Mouse (Mus musculus): Measurements from ENCODE around the gene Ggt5. TPM values are rescaled to one million over a fixed set of nuclear protein-coding genes. Genes with fewer than 3 reads are reported as not detected.

Gene Ggt5
- polyA plus RNA-seq, 1 experiment from 2014 or later, result 0.22 TPM

DNA sequence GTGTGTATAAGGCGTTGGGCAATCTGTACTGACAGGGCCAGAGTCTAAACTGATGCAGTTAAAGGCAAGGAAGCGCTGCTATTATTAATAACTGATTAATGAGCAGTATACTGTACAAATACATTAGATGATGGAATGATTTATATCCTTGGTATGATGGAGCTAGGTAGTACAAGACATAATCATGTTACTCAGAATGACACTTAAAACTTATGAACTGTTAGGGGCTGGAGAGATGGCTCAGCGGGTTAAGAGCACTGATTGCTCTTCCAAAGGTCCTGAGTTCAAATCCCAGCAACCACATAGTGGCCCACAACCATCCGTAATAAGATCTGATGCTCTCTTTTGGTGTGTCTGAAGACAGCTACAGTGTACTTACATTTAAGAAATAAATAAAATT is 18.1 kb downstream of the Ggt5 start:
- no peaks in the 10 kb centered on the region for H3K27me3 ChIP-seq (ENCODE audit: control insufficient read depth, insufficient read depth, low read length)
- H3K9ac ChIP-seq (replicated peaks; ENCODE audit: low read length), result no peak overlapping the region
- no peak overlapping the region for H3K4me2 ChIP-seq (ENCODE audit: low read depth, low read length)
- H3K4me3 ChIP-seq (ENCODE audit: low read depth, low read length), result no peak overlapping the region
- H3K27ac ChIP-seq (replicated peaks; ENCODE audit: low read depth, low read length), result no peak overlapping the region
- no peak for DNase-seq (ENCODE audit: low spot score)
- 85% methylated on average over 4 of the region's 4 CpGs for WGBS
- ATAC-seq (replicated peaks; ENCODE audit: insufficient number of reproducible peaks, low FRiP score, low TSS enrichment, low read depth), result no peak
- no peaks in the 10 kb centered on the region for H3K36me3 ChIP-seq (replicated peaks; ENCODE audit: control insufficient read depth, insufficient read depth, low read depth, low read length)
- H3K9me3 ChIP-seq (replicated peaks; ENCODE audit: control insufficient read depth, low read length), result no peaks in the 10 kb centered on the region
- H3K4me1 ChIP-seq (ENCODE audit: control insufficient read depth, insufficient read depth, low read length), result no peaks in the 10 kb centered on the region

DNA sequence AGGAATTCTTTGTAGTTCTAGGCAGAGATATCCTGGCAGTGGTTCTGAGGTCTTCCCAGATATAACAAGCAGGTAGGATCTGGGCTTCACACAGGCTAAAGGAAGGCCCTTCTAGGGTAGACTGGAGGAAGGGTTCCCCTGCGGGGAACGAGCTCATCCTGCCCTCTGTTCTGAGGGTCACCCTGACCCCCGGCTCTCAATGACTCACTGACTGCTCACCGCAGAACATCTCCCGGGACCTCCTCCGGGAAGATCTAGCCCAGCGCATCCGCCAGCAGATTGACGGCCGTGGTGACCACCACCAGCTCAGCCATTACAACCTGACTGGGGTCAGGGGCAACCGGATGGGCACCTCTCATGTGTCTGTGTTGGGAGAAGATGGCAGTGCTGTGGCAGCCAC is 19.8 kb downstream of the Ggt5 start:
- Histone ChIP-seq H3K9me3 (replicated peaks; ENCODE audit: control insufficient read depth, low read length) (no peaks in the 10 kb centered on the region), H3K4me3 (ENCODE audit: low read depth, low read length) (no peak overlapping the region), H3K4me2 (ENCODE audit: low read depth, low read length) (no peak overlapping the region), H3K27me3 (ENCODE audit: control insufficient read depth, insufficient read depth, low read length) (no peaks in the 10 kb centered on the region), H3K9ac (replicated peaks; ENCODE audit: low read length) (no peak overlapping the region), H3K27ac (replicated peaks; ENCODE audit: low read depth, low read length) (no peak overlapping the region), H3K4me1 (ENCODE audit: control insufficient read depth, insufficient read depth, low read length) (no peaks in the 10 kb centered on the region), H3K36me3 (replicated peaks; ENCODE audit: control insufficient read depth, insufficient read depth, low read depth, low read length) (no peaks in the 10 kb centered on the region)
- no peak for DNase-seq (ENCODE audit: low spot score)
- ATAC-seq (replicated peaks; ENCODE audit: insufficient number of reproducible peaks, low FRiP score, low TSS enrichment, low read depth), result no peak
- 94% methylated on average over 11 of the region's 11 CpGs for WGBS

DNA sequence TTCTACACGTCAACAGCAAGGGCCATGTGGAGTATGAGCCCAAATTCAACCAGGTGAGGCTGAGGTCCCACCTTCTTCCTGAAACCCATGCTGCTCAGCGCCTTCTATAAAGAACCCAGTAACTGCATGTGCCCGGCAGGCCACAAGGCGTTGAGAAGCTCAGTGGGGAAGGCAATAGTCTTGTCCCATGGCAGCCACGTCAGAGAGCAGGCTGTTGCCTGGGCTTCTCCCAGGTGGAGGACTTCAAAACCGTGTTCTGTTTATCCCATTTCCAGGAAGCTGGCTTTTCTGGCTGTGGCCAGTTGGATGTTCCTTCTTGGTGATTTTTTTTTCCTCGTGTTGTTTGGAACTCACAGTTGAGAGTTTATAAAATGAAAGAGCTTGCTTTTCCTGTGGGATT is 21.3 kb downstream of the Ggt5 start:
- H3K4me2 ChIP-seq (ENCODE audit: low read depth, low read length), result no peak overlapping the region
- ATAC-seq (replicated peaks; ENCODE audit: insufficient number of reproducible peaks, low FRiP score, low TSS enrichment, low read depth), result no peak
- H3K9ac ChIP-seq (replicated peaks; ENCODE audit: low read length), result no peak overlapping the region
- H3K4me1 ChIP-seq (ENCODE audit: control insufficient read depth, insufficient read depth, low read length), result no peaks in the 10 kb centered on the region
- no peaks in the 10 kb centered on the region for H3K27me3 ChIP-seq (ENCODE audit: control insufficient read depth, insufficient read depth, low read length)
- DNase-seq (ENCODE audit: low spot score), result no peak
- no peak overlapping the region for H3K27ac ChIP-seq (replicated peaks; ENCODE audit: low read depth, low read length)
- no peaks in the 10 kb centered on the region for H3K36me3 ChIP-seq (replicated peaks; ENCODE audit: control insufficient read depth, insufficient read depth, low read depth, low read length)
- WGBS, result 60% methylated on average over 7 of the region's 7 CpGs
- no peaks in the 10 kb centered on the region for H3K9me3 ChIP-seq (replicated peaks; ENCODE audit: control insufficient read depth, low read length)
- no peak overlapping the region for H3K4me3 ChIP-seq (ENCODE audit: low read depth, low read length)

DNA sequence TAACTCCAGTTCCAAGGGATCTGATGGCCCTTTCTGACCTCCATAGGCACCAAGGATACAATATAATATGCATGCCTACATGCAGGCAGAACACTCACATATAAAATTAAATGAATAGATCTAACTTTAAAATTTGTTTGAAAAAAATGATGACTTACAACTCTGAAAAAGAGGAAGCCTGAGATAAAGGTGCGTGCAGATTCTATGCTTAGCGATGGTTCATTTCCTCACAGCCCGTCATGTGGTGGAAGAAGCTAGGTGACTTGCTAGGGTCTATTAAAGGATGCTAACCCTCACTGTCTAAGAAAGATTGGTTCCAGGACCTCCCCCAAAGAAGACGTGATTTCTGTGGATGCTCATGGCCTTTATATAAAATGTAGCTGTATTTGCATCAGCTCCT is 26.9 kb downstream of the Ggt5 start:
- Histone ChIP-seq H3K9me3 (replicated peaks; ENCODE audit: control insufficient read depth, low read length) (no peaks in the 10 kb centered on the region), H3K27ac (replicated peaks; ENCODE audit: low read depth, low read length) (no peak overlapping the region), H3K27me3 (ENCODE audit: control insufficient read depth, insufficient read depth, low read length) (no peaks in the 10 kb centered on the region), H3K9ac (replicated peaks; ENCODE audit: low read length) (no peak overlapping the region), H3K4me1 (ENCODE audit: control insufficient read depth, insufficient read depth, low read length) (no peaks in the 10 kb centered on the region), H3K4me2 (ENCODE audit: low read depth, low read length) (no peak overlapping the region), H3K4me3 (ENCODE audit: low read depth, low read length) (no peak overlapping the region), H3K36me3 (replicated peaks; ENCODE audit: control insufficient read depth, insufficient read depth, low read depth, low read length) (no peaks in the 10 kb centered on the region)
- ATAC-seq (replicated peaks; ENCODE audit: insufficient number of reproducible peaks, low FRiP score, low TSS enrichment, low read depth) (no peak), DNase-seq (ENCODE audit: low spot score) (no peak)
- 91% methylated on average over 4 of the region's 4 CpGs for WGBS

DNA sequence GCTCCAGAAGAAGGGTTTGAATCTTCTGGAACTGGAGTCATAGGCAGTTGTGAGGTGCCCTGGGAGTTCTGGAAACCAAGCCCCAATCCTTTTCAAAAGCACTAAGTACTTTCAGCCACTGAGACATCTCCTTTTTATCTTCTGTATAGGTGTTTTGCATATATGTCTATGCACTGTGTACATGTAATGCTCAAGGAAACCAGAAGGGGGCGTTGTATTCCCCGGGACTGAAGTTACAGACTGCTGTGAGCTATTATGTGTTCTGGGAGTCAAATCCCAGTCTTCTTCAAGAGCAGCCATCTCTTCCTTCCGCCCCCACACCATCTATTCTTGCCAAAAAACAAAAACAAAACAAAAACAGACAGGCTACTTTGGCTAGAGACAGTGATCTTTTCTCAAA is 31.7 kb downstream of the Ggt5 start:
- no peak overlapping the region for H3K27ac ChIP-seq (replicated peaks; ENCODE audit: low read depth, low read length)
- no peaks in the 10 kb centered on the region for H3K9me3 ChIP-seq (replicated peaks; ENCODE audit: control insufficient read depth, low read length)
- no peak overlapping the region for H3K9ac ChIP-seq (replicated peaks; ENCODE audit: low read length)
- ATAC-seq (replicated peaks; ENCODE audit: insufficient number of reproducible peaks, low FRiP score, low TSS enrichment, low read depth), result no peak
- H3K4me1 ChIP-seq (ENCODE audit: control insufficient read depth, insufficient read depth, low read length), result no peaks in the 10 kb centered on the region
- DNase-seq (ENCODE audit: low spot score), result no peak
- no peak overlapping the region for H3K4me3 ChIP-seq (ENCODE audit: low read depth, low read length)
- 47% methylated on average over 3 of the region's 3 CpGs for WGBS
- H3K36me3 ChIP-seq (replicated peaks; ENCODE audit: control insufficient read depth, insufficient read depth, low read depth, low read length), result no peaks in the 10 kb centered on the region
- H3K27me3 ChIP-seq (ENCODE audit: control insufficient read depth, insufficient read depth, low read length), result no peaks in the 10 kb centered on the region
- no peak overlapping the region for H3K4me2 ChIP-seq (ENCODE audit: low read depth, low read length)

DNA sequence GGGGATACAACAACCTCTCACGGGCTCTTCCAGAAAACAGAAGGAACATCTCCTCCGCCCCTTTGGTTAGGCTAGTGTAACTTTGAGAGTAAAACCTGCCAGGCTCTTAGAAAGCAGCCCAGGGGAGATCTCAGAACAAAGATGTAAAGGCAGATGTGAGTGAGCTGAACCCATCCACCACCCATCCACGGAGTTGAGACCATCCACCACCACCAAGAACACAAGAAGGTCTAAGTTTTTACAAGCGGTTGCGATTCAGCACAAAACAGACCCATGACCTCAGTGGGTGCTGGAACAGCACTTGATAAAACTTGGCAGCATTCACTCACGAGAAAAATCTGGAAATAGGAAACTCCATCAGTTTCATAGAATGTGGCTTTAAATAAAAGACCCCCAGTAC is 36.8 kb downstream of the Ggt5 start:
- no peak for DNase-seq (ENCODE audit: low spot score)
- 64% methylated on average over 6 of the region's 6 CpGs for WGBS
- Histone ChIP-seq H3K4me3 (ENCODE audit: low read depth, low read length) (no peak overlapping the region), H3K27ac (replicated peaks; ENCODE audit: low read depth, low read length) (no peak overlapping the region), H3K4me1 (ENCODE audit: control insufficient read depth, insufficient read depth, low read length) (no peaks in the 10 kb centered on the region), H3K27me3 (ENCODE audit: control insufficient read depth, insufficient read depth, low read length) (no peaks in the 10 kb centered on the region), H3K4me2 (ENCODE audit: low read depth, low read length) (no peak overlapping the region), H3K36me3 (replicated peaks; ENCODE audit: control insufficient read depth, insufficient read depth, low read depth, low read length) (no peaks in the 10 kb centered on the region), H3K9me3 (replicated peaks; ENCODE audit: control insufficient read depth, low read length) (no peaks in the 10 kb centered on the region), H3K9ac (replicated peaks; ENCODE audit: low read length) (no peak overlapping the region)
- ATAC-seq (replicated peaks; ENCODE audit: insufficient number of reproducible peaks, low FRiP score, low TSS enrichment, low read depth), result no peak

DNA sequence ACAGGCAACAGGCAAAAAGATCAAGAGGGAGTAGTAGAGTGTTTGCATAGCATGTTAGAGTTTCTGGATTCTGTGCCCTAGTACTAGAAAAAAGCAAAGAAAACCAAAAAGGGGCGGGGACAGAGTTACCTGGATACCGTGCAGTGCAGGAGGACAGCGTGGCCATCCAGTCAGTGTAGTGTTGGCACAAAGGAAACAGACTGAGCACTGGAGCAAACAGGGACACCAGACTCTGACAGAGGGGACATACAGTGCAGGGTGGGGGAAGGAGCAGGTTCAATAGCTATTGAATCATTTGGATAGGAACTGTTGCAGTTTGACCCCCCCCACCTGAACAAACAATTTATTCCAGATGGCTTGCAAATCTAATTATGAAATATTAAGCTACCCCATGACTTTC is 37.9 kb downstream of the Ggt5 start:
- 63% methylated on average over 3 of the region's 3 CpGs for WGBS
- no peak overlapping the region for H3K4me3 ChIP-seq (ENCODE audit: low read depth, low read length)
- ATAC-seq (replicated peaks; ENCODE audit: insufficient number of reproducible peaks, low FRiP score, low TSS enrichment, low read depth) (no peak), DNase-seq (ENCODE audit: low spot score) (no peak)
- no peaks in the 10 kb centered on the region for H3K9me3 ChIP-seq (replicated peaks; ENCODE audit: control insufficient read depth, low read length)
- H3K36me3 ChIP-seq (replicated peaks; ENCODE audit: control insufficient read depth, insufficient read depth, low read depth, low read length), result no peaks in the 10 kb centered on the region
- H3K4me2 ChIP-seq (ENCODE audit: low read depth, low read length), result no peak overlapping the region
- no peak overlapping the region for H3K9ac ChIP-seq (replicated peaks; ENCODE audit: low read length)
- no peaks in the 10 kb centered on the region for H3K27me3 ChIP-seq (ENCODE audit: control insufficient read depth, insufficient read depth, low read length)
- no peak overlapping the region for H3K27ac ChIP-seq (replicated peaks; ENCODE audit: low read depth, low read length)
- no peaks in the 10 kb centered on the region for H3K4me1 ChIP-seq (ENCODE audit: control insufficient read depth, insufficient read depth, low read length)

DNA sequence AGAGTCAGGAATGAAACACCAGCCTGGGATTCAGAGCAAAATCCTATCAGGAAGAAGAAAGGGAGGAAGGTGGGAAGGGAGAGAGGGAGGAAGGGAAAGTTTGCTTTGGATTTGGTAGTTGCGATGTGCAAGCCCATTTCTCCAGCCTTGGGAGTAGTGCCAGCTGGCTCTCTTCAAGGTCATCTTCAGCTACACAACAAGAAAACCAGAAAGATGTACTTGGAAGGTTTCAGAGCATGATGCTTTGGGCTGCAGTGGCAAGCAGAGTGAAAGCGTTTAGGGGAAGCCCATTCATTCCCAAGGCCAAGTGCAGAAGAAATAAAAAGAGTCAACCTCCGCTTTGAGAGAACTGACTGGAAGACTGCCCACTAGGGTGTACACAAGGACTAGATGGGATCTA is 38.4 kb downstream of the Ggt5 start:
- Histone ChIP-seq H3K9ac (replicated peaks; ENCODE audit: low read length) (no peak overlapping the region), H3K9me3 (replicated peaks; ENCODE audit: control insufficient read depth, low read length) (no peaks in the 10 kb centered on the region), H3K27ac (replicated peaks; ENCODE audit: low read depth, low read length) (no peak overlapping the region), H3K4me3 (ENCODE audit: low read depth, low read length) (no peak overlapping the region), H3K27me3 (ENCODE audit: control insufficient read depth, insufficient read depth, low read length) (no peaks in the 10 kb centered on the region), H3K4me2 (ENCODE audit: low read depth, low read length) (no peak overlapping the region), H3K4me1 (ENCODE audit: control insufficient read depth, insufficient read depth, low read length) (no peaks in the 10 kb centered on the region), H3K36me3 (replicated peaks; ENCODE audit: control insufficient read depth, insufficient read depth, low read depth, low read length) (no peaks in the 10 kb centered on the region)
- no peak for ATAC-seq (replicated peaks; ENCODE audit: insufficient number of reproducible peaks, low FRiP score, low TSS enrichment, low read depth)
- 86% methylated on average over 3 of the region's 3 CpGs for WGBS
- DNase-seq (ENCODE audit: low spot score), result no peak

Data from embryonic facial prominence, embryonic 11.5 days (tissue).